Mouse (Mus musculus) cerebellum, adult 11-12 months (tissue): ENCODE data around the gene Il5.
A peak's percentile ranks its signal among the peaks of the same experiment; 100 is the strongest.
"Not testable (repeated sequence)": the region's sequence is repeated elsewhere in the genome, so short reads cannot be mapped to it uniquely, and the experiment has no call there.

ENCODE experiments used
- DNase-seq: peaks from one replicate; pipeline ENCODE4 v3.0.0; 2022

Gene Il5

DNA sequence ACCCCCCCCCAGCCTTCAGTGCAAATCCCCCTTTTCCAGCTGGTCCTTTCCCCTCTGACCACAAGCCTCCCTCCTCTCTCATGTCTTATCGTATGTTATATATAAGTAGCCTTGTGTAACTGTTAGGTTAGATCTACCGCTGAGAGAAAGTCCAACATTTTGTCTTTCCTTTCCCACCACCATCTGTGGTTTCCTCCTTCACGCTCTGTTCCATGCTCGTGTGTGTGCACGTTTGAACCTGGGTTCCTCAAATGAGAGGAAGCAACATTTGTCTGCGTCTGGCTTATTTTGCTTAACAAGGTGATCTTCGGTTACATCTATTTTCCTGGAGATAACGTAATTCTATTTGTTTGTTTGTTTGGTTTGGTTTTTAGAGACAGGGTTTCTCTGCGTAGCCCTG is 27.4 kb downstream of the Il5 start:
- no peak for DNase-seq

DNA sequence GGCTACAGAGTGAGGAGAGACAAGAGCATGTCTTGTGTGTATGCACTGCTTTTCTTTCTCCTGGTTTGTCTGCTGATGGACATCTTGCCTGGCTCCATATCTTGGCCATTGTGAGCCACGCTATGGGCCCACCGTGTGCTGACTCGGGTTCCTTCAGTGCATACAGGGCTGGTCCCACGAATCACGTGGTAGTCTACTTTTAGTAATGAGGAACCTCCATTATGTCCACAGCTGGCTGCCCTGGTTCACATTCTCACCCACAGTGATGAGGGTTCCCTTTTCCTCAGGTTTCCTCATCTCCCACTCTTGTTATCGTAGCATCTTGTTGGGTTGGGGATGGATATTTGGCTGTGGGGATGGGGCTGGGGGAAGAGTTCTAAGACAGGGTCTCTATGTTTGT is 28.0 kb downstream of the Il5 start:
- no peak for DNase-seq

- no peak for DNase-seq
Observed at GRCm38 (mm10) chr11:53749306-53749705, 28.7 kb downstream of the Il5 start.

GRCm38 (mm10) chr11:53749716-53750352 is 29.2 kb downstream of the Il5 start:
- no peak for DNase-seq

GRCm38 (mm10) chr11:53755011-53755595 is 34.5 kb downstream of the Il5 start:
- no peak for DNase-seq

GRCm38 (mm10) chr11:53757612-53758011 is 37.0 kb downstream of the Il5 start:
- DNase-seq: no peak

GRCm38 (mm10) chr11:53758033-53758432 is 37.4 kb downstream of the Il5 start:
- DNase-seq: not testable (repeated sequence)

DNA sequence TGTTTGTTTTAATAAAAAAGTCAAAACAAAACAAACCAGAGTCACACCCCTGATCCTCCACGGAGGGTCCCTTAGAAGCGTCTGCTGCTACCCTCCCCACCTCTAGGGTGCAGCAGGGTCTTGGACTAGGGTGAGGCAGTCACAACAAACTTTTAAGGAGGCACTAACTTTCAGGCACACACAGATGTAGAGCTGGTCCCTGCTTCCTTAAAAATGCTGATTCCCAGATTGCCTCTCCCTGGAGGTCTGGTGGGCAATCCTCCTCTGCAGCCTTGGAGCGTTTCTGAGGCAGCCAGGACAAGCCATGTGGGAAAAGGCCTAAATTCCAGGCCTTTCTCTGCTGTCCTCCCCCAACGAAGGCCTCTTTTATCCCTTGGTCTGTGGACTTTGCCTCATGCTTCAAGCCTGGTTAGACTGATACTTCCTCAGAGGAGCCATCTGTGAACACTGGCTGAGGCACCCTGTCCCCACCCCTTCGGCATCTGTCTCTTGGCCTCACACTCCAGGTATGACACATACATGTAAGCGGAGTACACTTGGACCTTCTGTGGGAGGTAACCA is 38.3 kb downstream of the Il5 start:
- DNase-seq: no peak

- no peak for DNase-seq
Observed at GRCm38 (mm10) chr11:53759545-53760406, 39.2 kb downstream of the Il5 start.

GRCm38 (mm10) chr11:53761284-53761683 is 40.7 kb downstream of the Il5 start:
- DNase-seq: no peak

- peak; percentile 42 for DNase-seq
Observed at GRCm38 (mm10) chr11:53761822-53762221, 41.2 kb downstream of the Il5 start.

DNA sequence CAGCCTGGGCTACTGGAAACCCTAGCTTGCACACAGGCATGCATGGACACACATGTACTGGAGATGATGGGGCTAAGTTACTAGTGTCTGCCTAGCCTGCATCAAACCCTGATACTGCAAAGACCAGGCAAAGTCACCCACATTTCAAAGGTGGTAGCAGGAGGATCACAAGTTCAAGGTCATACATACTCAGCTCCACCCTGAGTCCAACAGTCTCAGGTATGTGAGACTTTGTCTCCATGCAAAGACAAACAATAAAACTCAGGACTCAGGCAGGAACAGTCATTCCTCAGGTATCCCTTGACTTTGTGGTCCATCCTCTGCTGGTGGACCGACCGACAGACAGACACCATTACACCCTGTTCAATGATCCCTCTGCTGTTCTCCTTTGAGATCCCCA is 41.8 kb downstream of the Il5 start:
- DNase-seq: no peak

DNA sequence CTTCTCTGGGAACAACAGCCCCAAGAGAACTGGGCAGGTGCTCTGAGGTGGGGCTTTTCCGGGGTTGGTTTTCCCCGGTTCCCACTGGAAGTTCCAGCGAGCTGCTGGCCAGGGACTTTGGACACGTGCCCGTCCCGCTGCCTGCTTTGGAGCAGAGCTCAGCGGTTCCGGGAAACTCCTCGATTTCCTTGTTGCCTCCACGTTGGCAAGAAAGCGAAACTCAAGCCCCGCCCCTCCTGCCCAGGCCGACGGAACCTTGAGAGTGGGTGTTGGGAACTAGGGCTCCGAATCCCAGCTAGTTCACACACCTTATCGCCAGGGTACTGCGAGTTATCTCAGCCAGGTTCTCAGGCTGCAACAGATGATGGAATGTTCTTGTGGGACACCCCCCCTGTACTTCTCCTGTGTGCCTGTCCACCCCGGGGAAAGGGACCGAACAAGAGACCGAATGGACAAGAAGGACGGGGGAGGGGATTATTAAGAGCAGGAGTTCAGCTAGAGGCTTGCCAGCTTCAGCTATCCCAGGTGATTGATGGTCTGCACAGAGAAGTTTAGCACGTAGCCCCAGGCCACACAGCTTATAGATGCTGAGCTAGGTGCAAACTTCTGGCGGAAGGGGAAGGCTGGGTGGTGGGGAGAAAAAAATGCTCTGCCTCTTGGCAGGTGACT is 42.4 kb downstream of the Il5 start:
- DNase-seq: peak; percentile 56

DNA sequence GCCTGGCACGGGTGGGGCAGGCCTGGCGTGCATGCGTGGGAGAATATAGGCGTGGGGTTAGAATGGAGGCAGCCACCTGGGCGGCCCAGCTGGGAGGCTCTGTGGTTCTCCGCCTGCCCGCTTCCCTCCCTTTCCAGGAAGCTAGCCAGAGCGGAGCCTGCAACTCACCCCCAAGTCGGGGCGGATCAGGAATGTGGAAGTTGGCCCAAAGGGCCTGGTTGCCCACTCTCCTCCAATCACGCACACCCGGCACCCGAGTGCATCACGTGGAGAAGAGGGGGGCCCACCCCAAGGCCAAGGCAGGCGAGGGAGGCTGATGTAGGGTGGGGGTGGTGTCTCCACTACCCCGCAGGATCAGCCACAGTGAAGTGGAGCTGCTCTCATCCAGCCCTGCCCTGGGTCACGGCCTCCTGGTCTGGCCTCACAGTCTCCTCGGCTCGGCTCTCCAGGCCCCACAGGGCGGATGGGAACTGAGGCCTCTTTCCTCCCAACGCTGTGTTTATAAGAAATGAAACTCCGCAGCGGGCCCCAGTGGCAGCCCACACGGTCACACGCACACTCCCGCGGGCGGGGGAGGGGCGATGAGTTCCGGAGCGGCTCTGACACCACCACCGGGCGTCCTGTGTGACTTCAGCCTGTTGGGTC is 43.0 kb downstream of the Il5 start:
- DNase-seq: peak; percentile 76

GRCm38 (mm10) chr11:53764581-53764980 is 44.0 kb downstream of the Il5 start:
- DNase-seq: peak; percentile 19

GRCm38 (mm10) chr11:53768422-53769184 is 48.0 kb downstream of the Il5 start:
- no peak for DNase-seq

- DNase-seq: no peak
Observed at GRCm38 (mm10) chr11:53769185-53769576, 48.6 kb downstream of the Il5 start.

GRCm38 (mm10) chr11:53769760-53770124 is 49.1 kb downstream of the Il5 start, which contains the start of gene Irf1:
Irf1 (plus strand) TSS chr11:53770014.
- peak; percentile 63 for DNase-seq

- peak; percentile 37 for DNase-seq
Observed at GRCm38 (mm10) chr11:53770125-53770791, 49.7 kb downstream of the Il5 start.

- DNase-seq: no peak
Observed at GRCm38 (mm10) chr11:53771001-53771744, 50.6 kb downstream of the Il5 start.
